18 mouse cellular contexts compared by ENCODE assay signal in the genomic region with DNA sequence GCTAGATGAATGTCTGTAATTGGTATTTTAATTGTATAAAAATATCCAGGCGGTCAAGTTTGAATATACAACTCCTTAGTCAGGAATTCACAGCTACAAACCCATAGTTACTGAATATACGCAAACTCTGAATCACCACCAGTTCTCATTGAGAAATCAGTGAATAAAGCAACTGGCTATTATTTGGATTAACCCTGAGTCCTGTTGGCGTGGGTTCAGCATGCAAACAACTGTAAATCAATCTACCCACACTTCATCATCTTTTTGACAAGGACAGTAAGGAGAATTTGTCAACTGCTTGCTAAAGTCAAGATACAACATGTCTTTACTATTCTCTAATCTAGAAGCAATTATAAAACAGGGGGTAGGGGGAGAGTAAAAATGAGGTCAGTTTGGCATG.
DNase-seq lines count a peak whose midpoint lies in the region; ATAC-seq and TF ChIP-seq lines count a peak whose summit lies in the region.
"Had no signal": no experiment of that assay in that cellular context is flagged by ENCODE, and none has a peak within 500 bp of the region (broad histone marks: within the 10 kb centered on the region; RNA-seq: fewer than 3 reads in every experiment).

No protein-coding gene starts in this region.

- H3K4me2 ChIP-seq in lung, embryonic 16.5 days (ENCODE audit: low read depth, low read length) = no peak overlapping the region
- no peak overlapping the region for H3K4me2 ChIP-seq in forebrain, embryonic 16.5 days (ENCODE audit: low read length)
- H3K4me2 ChIP-seq: embryonic facial prominence, embryonic 12.5 days; liver, embryonic 13.5 days had no signal

- H3K79me2 ChIP-seq in C2C12 (ENCODE audit: control insufficient read depth, insufficient read depth) = peaks cover 9% of the 10 kb centered on the region

- WGBS in lung, embryonic 16.5 days = 29% methylated on average over 3 of the region's 3 CpGs
- 61% methylated on average over 3 of the region's 3 CpGs for WGBS in forebrain, embryonic 16.5 days

- peaks cover 6% of the 10 kb centered on the region for H3K4me1 ChIP-seq in lung, embryonic 16.5 days (replicated peaks; ENCODE audit: control insufficient read depth, insufficient read depth, low read length)
- no peaks in the 10 kb centered on the region for H3K4me1 ChIP-seq in forebrain, embryonic 16.5 days (replicated peaks; ENCODE audit: control insufficient read depth, insufficient read depth, low read length)
- H3K4me1 ChIP-seq: embryonic facial prominence, embryonic 12.5 days; heart, embryonic 10.5 days; liver, embryonic 13.5 days had no signal

- no peaks in the 10 kb centered on the region for H3K79me3 ChIP-seq in C2C12 (ENCODE audit: low read depth)

- peak overlapping the region; percentile 22; the same call in 1 of the 2 replicates for H3K27ac ChIP-seq in lung, embryonic 16.5 days (ENCODE audit: low read length)
- no peak overlapping the region for H3K27ac ChIP-seq in forebrain, embryonic 16.5 days (ENCODE audit: low read length)
- H3K27ac ChIP-seq: embryonic facial prominence, embryonic 12.5 days; heart, embryonic 10.5 days; liver, embryonic 13.5 days had no signal

- H3K9me3 ChIP-seq in lung, embryonic 16.5 days (ENCODE audit: control insufficient read depth, low read length) = no peaks in the 10 kb centered on the region
- no peaks in the 10 kb centered on the region for H3K9me3 ChIP-seq in forebrain, embryonic 16.5 days (ENCODE audit: control insufficient read depth, low read length)
- H3K9me3 ChIP-seq: embryonic facial prominence, embryonic 12.5 days; heart, embryonic 10.5 days; liver, embryonic 13.5 days had no signal

- H3ac ChIP-seq in C2C12 (ENCODE audit: control insufficient read depth, insufficient read length, low read depth) = no peak overlapping the region

- H3K9ac ChIP-seq in lung, embryonic 16.5 days (ENCODE audit: low read length) = no peak overlapping the region
- no peak overlapping the region for H3K9ac ChIP-seq in forebrain, embryonic 16.5 days (replicated peaks; ENCODE audit: low read depth, low read length)
- H3K9ac ChIP-seq: embryonic facial prominence, embryonic 12.5 days; liver, embryonic 13.5 days had no signal

- no peaks in the 10 kb centered on the region for H3K27me3 ChIP-seq in lung, embryonic 16.5 days (ENCODE audit: control insufficient read depth, insufficient read depth, low read depth, low read length)
- no peaks in the 10 kb centered on the region for H3K27me3 ChIP-seq in C2C12 (ENCODE audit: control insufficient read depth, insufficient read depth, insufficient read length)
- no peaks in the 10 kb centered on the region for H3K27me3 ChIP-seq in forebrain, embryonic 16.5 days (replicated peaks; ENCODE audit: control insufficient read depth, insufficient read depth, low read length)
- H3K27me3 ChIP-seq: embryonic facial prominence, embryonic 12.5 days; liver, embryonic 13.5 days had no signal

- DNase-seq in lung, postnatal 10 days = no peak
- peak; percentile 94 for DNase-seq in adipocyte (ENCODE audit: low spot score)
- peak; percentile 74 for DNase-seq in gonadal fat pad, adult 2 months (ENCODE audit: low read depth)
- DNase-seq: cerebellum, adult 9-11 months; gastrocnemius, postnatal 36 days; heart, postnatal 10 days; kidney, adult 11 months; liver, embryonic 13.5 days; right cerebral cortex, postnatal 4 days had no signal

- H3K4me3 ChIP-seq in lung, embryonic 16.5 days (ENCODE audit: low read length) = no peak overlapping the region
- H3K4me3 ChIP-seq in C2C12 (ENCODE audit: insufficient read depth, poor library complexity, severe bottlenecking) = no peak overlapping the region
- H3K4me3 ChIP-seq in forebrain, embryonic 16.5 days (replicated peaks; ENCODE audit: low read length) = no peak overlapping the region
- H3K4me3 ChIP-seq: embryonic facial prominence, embryonic 12.5 days; erythroblast, embryonic 14.5 days; heart, embryonic 10.5 days; liver, embryonic 13.5 days had no signal

- no peaks in the 10 kb centered on the region for H3K36me3 ChIP-seq in lung, embryonic 16.5 days (ENCODE audit: control insufficient read depth, insufficient read depth, low read length)
- H3K36me3 ChIP-seq in C2C12 (ENCODE audit: control insufficient read depth, insufficient read depth) = no peaks in the 10 kb centered on the region
- H3K36me3 ChIP-seq in forebrain, embryonic 16.5 days (ENCODE audit: control insufficient read depth, insufficient read depth) = no peaks in the 10 kb centered on the region
- H3K36me3 ChIP-seq: embryonic facial prominence, embryonic 12.5 days; heart, embryonic 10.5 days; liver, embryonic 13.5 days had no signal

- TF ChIP-seq CTCF in C2C12 (IDR thresholded peaks at IDR 0.05; ENCODE audit: control insufficient read depth, insufficient read depth, insufficient read length) = no peak

- peak; percentile 47; the same call in 1 of the 2 replicates for ATAC-seq in lung, embryonic 16.5 days (ENCODE audit: low read depth)
- no peak for ATAC-seq in granulocyte monocyte progenitor cell, adult 5-6 weeks (replicated peaks; ENCODE audit: poor library complexity, severe bottlenecking)
- no peak for ATAC-seq in forebrain, embryonic 16.5 days
- ATAC-seq: CD4-positive, CD25-positive, alpha-beta regulatory T cell, adult 4 months; forebrain, embryonic 14.5 days had no signal

TF ChIP-seq in C2C12, 6 proteins besides CTCF, POLR2A, EP300 and RAD21:
- TF ChIP-seq MYOD1 (IDR thresholded peaks at IDR 0.05; ENCODE audit: control insufficient read depth, insufficient read length, low read depth) (no peak), CEBPB (IDR thresholded peaks at IDR 0.05; ENCODE audit: low read depth) (peak; percentile 66), MYOG (IDR thresholded peaks at IDR 0.05; ENCODE audit: control insufficient read depth, extremely low read depth, insufficient read length) (no peak), FOSL1 (IDR thresholded peaks at IDR 0.05; ENCODE audit: insufficient read depth, low read length, poor library complexity, severe bottlenecking) (no peak), MAX (IDR thresholded peaks at IDR 0.05) (no peak)
TF ChIP-seq in C2C12: peak in this region for 1.
